Mouse (Mus musculus) frontal cortex, adult (tissue): ENCODE measurements at regions not wholly inside any gene's neighbourhood (a gene's known extent, or its start where the extent isn't known, plus 50 kb on each side); places are given as distances from the start of the nearest gene placed in this dataset.

Experiments
- ATAC-seq: cut with Nextera tagmentation; 2 replicates; pipeline ENCODE4 v1.9.2; 2017; ENCODE audit warnings: mild to moderate bottlenecking, moderate library complexity, mixed read lengths; ENCODE audit not compliant: low TSS enrichment

- no peak for ATAC-seq
Observed at GRCm38 (mm10) chr8:8484546-8484945, 176.5 kb downstream of the Efnb2 start.

DNA sequence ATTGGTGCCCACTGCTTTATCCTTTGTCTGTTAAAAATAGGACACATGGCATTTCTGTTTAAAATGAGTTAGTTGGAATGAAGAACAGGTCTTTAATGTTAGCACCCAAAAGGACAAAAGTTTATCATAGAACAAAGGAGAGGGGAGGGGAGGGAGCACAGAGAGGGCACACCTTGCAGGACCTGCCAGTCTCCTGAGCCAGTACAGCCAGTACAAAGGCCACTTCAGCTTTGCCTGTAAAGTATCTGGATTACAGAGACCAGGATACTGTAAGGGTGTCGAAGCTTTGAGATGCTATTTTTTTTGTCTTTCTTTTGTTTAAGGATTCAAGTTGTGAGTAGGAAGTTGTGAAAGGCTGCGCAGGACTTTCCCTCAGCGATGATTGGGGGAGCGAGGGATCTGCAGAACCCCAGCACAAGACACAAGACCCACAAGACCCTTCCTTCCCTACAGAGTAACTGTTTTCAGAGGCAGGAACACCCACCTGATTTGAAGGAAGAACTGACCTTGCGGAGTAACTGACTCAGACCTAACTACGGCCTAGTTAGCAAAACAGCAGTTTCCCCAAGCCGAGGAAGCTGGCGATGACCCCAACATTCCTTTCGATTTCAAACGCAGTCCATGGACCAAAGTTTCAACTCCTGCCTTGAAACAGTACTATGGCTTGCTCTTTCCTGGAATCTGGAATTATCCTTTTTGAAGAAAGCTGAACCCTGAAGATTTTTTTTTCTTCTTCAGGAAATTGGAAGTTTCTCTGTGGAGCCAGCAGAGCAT lies 178.1 kb downstream of the Efnb2 start:
- ATAC-seq = no peak

GRCm38 (mm10) chr8:8477456-8477855 lies 183.6 kb downstream of the Efnb2 start:
- no peak for ATAC-seq

- ATAC-seq = no peak
Observed at GRCm38 (mm10) chr8:8468552-8468951, 192.5 kb downstream of the Efnb2 start.

GRCm38 (mm10) chr8:8466526-8467244 lies 194.4 kb downstream of the Efnb2 start:
- no peak for ATAC-seq

- ATAC-seq = no peak
Observed at GRCm38 (mm10) chr8:8462455-8462854, 198.6 kb downstream of the Efnb2 start.

GRCm38 (mm10) chr8:8457536-8457935 lies 203.5 kb downstream of the Efnb2 start:
- no peak for ATAC-seq

DNA sequence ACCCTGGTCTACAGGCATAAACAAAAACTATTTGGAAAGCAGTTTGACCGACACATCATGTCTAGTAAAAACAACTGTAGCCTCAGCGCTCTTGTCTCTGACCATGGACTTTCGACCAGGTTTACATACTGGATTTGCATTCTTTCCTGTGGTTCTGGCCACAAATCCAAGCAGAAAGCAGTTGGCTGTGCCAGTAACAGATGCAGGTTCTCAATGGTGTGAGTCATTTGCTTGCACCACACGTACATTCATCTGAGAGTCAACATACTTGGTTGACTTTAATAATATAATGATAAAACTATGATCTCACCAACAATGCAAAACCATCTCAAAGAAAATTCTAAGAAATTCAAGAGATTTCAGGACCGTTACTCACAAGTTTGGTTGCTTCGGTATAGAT lies 207.1 kb downstream of the Efnb2 start:
- ATAC-seq = no peak

- no peak for ATAC-seq
Observed at GRCm38 (mm10) chr8:8452226-8452625, 208.8 kb downstream of the Efnb2 start.

DNA sequence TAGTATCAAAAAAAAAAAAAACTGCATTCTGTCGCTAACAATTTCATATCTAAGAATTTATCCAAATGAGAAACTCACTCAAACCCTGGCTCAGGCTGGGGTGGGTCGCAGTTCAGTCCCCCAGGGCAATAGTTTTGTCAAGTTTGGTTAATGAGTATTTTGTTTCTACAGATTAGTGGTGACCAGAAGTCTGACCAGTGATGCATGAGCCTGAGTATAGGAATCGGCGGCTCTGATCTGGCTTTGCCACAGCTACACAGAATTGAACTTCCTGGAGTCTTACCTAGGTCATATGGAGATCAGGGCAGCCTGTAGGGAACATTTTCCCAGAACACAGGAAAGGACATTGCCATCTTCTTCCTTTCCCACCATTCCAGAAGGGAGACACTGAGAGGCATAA lies 212.1 kb downstream of the Efnb2 start:
- ATAC-seq = no peak

GRCm38 (mm10) chr8:8441568-8441967 lies 219.5 kb downstream of the Efnb2 start:
- no peak for ATAC-seq

GRCm38 (mm10) chr8:8440903-8441302 lies 220.1 kb downstream of the Efnb2 start:
- ATAC-seq = no peak

DNA sequence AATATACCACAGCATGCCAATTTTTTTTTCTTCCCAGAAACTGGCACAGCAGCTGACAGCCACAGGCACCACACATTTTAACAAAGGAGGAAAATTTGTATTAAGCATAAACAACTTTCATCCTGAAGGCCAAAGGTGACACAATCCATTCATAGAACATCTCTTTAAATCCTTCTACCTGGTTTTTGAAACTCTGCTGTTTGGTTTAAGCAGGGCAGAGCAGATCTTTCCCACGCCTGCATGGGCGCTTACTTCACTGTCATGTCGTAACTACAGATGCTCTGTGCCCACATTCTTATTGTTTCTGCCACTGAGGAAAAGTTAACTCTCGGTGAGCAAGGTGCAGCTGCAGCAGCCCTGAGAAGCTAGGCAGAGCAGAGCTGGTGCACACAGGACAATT lies 234.8 kb downstream of the Efnb2 start:
- no peak for ATAC-seq

GRCm38 (mm10) chr8:8423443-8423842 lies 237.6 kb downstream of the Efnb2 start:
- ATAC-seq = no peak

DNA sequence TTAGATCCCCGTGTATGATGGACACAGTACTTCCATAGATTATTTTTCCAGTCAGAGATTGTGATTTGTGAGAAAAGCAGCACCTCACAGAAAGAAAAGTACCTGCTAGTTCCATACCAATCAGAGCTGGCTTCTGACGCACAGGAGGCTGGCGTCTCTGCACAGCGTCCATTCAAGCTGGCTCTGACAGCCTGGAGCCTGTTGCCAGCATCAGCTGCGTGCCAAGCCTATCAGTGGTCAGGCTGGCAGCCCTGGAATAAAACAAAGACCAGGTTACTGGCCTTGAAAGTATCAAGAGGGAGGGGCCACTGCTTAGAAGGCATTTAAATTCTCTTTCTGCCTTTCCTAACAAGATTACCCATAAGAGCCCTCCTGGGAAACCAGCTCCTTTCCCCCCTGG lies 239.3 kb downstream of the Efnb2 start:
- no peak for ATAC-seq

DNA sequence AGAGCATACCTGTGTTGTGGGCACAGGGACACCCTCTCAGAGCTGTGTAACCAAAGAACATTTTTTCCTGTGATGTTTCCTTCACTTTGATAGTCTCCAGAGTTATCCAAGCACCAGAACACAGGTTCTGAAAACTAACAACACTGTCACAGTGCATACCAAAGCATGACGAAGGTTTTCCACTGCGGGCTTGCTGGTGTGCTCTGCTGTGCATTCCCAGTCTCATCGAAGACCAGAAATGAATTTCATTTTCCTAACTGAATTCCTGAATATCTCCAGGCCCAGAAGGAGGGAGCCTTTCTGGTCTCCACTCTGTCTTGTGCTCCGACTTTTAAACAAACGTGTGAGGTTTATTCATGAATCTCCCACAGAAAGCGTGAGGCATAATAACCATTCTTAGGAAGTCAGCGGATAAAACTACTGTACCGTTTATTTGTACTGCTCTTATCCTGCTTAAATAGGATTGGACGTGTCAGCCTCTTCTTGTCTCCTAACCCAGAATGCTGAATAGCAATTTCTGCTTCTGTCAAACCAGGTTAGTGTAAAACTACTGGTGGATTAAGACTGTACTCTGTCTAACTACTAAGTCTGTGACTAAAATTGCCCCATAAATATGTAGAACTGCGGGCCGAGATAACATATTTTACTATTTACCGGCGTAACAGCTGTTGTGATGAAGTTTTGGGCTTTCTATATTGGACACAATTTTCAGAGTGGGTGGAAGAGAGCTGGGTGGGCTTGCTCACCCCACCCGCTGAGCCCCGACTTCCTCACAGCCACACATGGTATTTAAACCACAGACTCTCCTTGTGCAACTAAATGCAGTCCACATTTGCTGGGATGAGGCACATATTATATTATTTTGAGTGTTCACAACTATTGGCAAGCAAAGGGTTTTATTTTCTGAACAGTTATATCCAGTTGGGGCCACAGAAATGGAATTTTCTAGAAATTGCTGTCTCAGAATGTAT lies 241.4 kb downstream of the Efnb2 start:
- ATAC-seq = peak; percentile 64

DNA sequence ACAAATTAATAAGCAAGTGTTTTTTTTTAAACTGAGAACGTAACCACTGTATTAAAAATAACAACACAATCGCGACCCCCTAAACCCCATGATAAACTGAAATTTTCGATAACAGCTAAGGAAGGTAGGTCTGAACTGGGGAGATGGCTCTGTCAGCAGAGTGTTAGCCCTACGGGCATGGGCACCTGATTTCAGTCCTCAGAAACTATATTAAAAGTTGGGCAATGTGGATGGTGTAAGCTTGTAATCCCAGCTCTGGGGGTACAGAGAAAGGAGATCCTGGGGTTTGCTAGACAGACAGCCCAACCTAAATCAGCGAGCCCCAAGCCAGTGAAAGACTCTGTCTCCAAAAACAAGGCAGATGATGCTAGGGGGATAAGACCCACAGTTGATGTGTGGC lies 242.1 kb downstream of the Efnb2 start:
- no peak for ATAC-seq

DNA sequence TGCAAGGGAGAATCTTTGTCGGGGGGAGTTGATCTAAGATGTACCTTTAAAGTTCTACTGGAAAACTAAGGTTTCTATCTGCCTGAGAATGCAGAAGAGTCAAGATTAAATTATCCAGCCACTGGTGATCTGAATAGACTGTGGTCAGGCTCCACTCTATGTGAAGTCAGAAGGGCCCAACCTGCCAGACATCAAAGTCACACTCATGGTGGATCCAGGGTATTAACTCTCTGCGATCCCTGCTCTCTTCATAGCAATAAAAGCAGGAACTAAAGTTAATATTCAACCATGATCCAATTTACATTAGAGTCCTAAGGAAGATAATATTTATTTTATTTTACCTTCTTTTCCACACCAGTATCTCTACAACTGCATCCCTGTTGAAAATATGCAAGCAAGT lies 242.5 kb downstream of the Efnb2 start:
- no peak for ATAC-seq

GRCm38 (mm10) chr8:8416092-8416701 lies 244.8 kb downstream of the Efnb2 start:
- ATAC-seq = no peak

DNA sequence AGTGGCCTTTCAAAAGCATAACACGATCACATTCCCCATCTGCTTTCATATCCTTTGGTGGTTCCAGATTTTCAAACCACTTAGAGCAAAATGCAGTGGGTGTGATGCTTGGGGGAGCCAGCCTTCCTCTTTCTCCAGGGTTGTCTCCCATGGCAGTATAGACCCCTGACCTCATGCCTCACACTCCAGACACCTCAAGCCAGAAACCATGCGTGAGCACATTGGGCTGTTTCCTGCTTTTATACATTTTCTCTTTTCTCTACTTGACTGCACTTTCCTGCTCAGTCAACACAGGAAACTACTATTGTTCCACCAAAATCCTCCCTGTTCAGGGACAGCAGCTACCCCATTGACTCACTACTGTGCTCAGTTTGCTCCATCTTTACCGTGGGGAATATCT lies 253.7 kb downstream of the Efnb2 start:
- ATAC-seq = no peak

GRCm38 (mm10) chr8:8403410-8403809 lies 257.6 kb downstream of the Efnb2 start:
- ATAC-seq = no peak

GRCm38 (mm10) chr8:8392303-8392702 lies 268.7 kb downstream of the Efnb2 start:
- peak; percentile 78 for ATAC-seq
